Mouse (Mus musculus): ENCODE measurements around the gene Rnf152.

- TF ChIP-seq CTCF (conservative IDR thresholded peaks at IDR 0.05; ENCODE audit: low read length) (no peak), POU5F1 (IDR thresholded peaks at IDR 0.05; ENCODE audit: borderline replicate concordance, low read length) (no peak)
Measured at GRCm38 (mm10) chr1:105284116-105284515, 72.4 kb downstream of the Rnf152 start.
